Mouse (Mus musculus): ENCODE measurements around the gene Banf1. TPM values are rescaled to one million over a fixed set of nuclear protein-coding genes. Genes with fewer than 3 reads are reported as not detected.
"Not testable (repeated sequence)": the region's sequence is repeated elsewhere in the genome, so short reads cannot be mapped to it uniquely, and the experiment has no call there.

Gene Banf1
- total RNA-seq (2021) = 10 to 100 TPM; 80.7 to 87.6 TPM
- long read RNA-seq, transcript Banf1-201 (3 exons, 1,261 nt) = major isoform, 41 of 91 reads
- long read RNA-seq, partial matches to known transcripts = 47 of 91 reads
- long read RNA-seq, other reads (novel, unspliced or antisense) = 0 of 91 reads

- no peak for DNase-seq (ENCODE audit: low spot score in 2 of 2)
These were observed at the start of gene Banf1 for GRCm38 (mm10) chr19:5367053-5367359. Gene Banf1 (minus strand): TSS chr19:5367168.

DNA sequence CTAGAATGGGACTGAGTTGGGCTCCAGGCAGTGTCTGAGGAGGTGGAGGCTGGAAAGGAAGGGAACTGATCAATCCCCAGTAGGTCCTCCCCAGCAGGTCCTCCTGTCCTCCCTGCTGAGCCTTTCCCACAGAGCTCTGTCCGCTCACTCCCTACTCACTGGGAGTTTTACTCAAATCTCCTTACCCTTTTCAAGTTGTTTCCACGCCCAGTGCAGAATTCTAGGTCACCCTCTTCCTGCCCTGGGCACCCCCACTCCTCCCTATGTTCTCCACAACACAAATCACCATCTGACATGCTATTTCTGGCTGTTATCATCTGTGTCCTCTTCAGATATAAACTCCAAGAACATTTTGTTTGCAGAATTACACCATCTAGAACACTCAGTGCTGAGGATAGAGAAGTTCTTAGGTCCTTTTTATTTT, 47.6 kb upstream of the Banf1 start:
- DNase-seq (ENCODE audit: low spot score in 2 of 2) = peak in 1 of 2 experiments; percentile 55

- DNase-seq (ENCODE audit: low spot score in 2 of 2) = no peak
These were observed 46.9 kb upstream of the Banf1 start for GRCm38 (mm10) chr19:5413840-5414239.

DNA sequence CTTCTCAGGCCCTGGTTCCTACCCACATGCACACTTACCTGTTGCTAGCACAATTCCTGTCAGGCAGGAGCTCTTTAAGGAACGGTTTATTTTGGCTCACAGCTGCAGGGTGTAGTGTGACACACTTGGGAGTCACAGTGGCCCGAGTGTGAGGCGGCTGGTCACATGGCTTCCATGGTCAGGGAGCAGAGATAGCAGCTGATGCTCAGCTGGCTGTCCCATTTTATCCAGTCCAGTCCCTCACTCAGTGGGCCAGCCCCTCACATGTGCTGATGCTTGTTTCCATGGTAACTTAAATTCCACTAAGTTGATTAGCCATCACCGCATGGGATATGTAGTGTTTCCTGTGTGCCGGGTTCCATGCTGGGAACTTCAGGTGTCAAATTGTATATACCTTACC, 45.0 kb upstream of the Banf1 start:
- DNase-seq (ENCODE audit: low spot score in 2 of 2) = no peak

DNA sequence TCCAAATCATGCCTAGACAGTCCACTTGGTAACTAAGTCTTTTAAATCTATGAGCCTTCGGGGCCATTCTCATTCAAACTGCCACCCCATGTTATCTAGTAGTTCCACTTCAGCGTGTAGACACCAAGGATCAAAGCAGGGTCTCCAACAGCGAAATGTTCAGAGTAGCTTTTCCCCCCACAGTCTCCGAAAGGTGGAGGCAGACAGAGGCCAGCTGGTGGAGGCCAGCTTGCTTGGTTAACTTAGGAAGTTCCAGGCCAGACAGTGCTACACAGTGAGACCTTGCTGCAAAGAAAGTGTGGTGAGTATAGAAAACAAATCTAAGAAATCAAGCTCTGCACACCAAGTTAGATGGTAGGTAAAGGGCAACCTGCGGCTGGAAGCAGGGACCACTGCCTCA, 43.7 kb upstream of the Banf1 start:
- no peak for DNase-seq (ENCODE audit: low spot score in 2 of 2)

DNA sequence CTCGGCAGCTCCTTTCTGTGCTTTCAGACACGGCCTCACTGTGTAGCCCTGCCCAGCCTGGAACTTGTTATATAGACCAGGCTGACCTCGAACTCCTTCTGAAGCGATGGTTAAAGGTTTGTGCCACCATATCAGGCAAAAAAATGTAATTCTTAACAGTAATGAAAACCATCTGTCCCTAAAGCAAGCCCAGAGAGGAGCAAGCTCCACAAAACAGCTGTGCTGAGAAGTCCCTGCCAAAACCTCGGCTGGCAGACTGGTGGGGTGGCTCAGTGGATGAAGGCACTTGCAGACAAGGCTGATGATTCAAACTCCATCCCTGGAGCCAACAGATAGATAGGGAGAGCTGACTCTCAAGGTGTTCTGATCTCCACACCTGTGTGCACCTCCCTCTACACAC, 42.1 kb upstream of the Banf1 start:
- DNase-seq (ENCODE audit: low spot score in 2 of 2) = no peak

GRCm38 (mm10) chr19:5408057-5409001, 41.4 kb upstream of the Banf1 start:
- DNase-seq (ENCODE audit: low spot score in 2 of 2) = no peak

- DNase-seq (ENCODE audit: low spot score in 2 of 2) = peak in 1 of 2 experiments; percentile 78
These were observed 40.2 kb upstream of the Banf1 start for GRCm38 (mm10) chr19:5407133-5407532.

DNA sequence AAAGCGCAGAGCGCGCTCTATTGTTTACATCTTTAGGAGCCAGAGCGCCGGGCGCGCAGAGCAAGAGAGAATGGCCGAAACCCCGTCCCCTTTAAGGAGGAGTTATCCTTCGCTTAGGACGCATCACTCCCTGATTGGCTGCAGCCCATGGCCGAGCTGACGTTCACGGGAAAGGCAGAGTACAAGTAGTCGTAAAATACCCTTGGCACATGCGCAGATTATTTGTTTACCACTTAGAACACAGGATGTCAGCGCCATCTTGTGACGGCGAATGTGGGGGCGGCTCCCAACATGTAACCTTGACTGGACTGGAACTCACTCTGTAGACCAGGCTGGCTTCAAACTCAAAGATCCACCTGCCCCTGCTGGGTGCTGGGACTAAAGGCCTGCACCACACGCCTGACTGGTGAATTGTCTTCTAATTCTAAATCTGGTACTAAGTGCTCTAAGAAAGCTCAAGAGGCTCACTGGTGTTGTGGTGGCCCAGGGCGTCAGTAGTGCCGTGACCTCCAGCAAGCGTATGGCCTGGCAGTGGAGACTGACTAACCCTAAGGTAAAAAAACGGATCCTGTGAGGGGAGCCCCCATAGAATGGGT, 39.7 kb upstream of the Banf1 start:
- DNase-seq (ENCODE audit: low spot score in 2 of 2) = peak in 1 of 2 experiments; percentile 62

- DNase-seq (ENCODE audit: low spot score in 2 of 2) = no peak
These were observed 39.0 kb upstream of the Banf1 start for GRCm38 (mm10) chr19:5405924-5406323.

- DNase-seq (ENCODE audit: low spot score in 2 of 2) = no peak
These were observed 35.3 kb upstream of the Banf1 start, which contains the start of gene Tsga10ip for GRCm38 (mm10) chr19:5402293-5402692. Gene Tsga10ip (minus strand): TSS chr19:5402526.

DNA sequence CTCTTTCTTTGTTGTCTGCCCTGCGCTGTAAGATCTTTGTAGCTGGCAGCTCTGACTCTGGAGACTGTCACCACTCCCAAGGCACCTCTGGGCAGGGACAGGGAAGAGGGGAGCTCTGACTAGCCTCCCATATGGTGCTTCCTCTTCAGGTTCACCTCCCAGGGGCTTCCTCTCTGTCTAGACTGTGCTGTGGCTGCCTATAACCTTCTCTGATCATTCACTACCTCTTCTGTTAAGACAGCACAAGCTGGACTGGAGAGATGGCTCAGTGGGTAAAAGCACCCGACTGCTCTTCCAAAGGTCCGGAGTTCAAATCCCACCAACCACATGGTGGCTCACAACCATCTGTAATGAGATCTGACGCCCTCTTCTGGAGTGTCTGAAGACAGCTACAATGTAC, 34.1 kb upstream of the Banf1 start:
- DNase-seq (ENCODE audit: low spot score in 2 of 2) = not testable (repeated sequence)

- no peak for DNase-seq (ENCODE audit: low spot score in 2 of 2)
These were observed 28.4 kb upstream of the Banf1 start for GRCm38 (mm10) chr19:5395371-5395770.

GRCm38 (mm10) chr19:5394168-5394567, 27.2 kb upstream of the Banf1 start:
- no peak for DNase-seq (ENCODE audit: low spot score in 2 of 2)

- DNase-seq (ENCODE audit: low spot score in 2 of 2) = no peak
These were observed 25.9 kb upstream of the Banf1 start for GRCm38 (mm10) chr19:5392892-5393291.

- DNase-seq (ENCODE audit: low spot score in 2 of 2) = no peak
These were observed 23.4 kb upstream of the Banf1 start for GRCm38 (mm10) chr19:5390416-5390815.

DNA sequence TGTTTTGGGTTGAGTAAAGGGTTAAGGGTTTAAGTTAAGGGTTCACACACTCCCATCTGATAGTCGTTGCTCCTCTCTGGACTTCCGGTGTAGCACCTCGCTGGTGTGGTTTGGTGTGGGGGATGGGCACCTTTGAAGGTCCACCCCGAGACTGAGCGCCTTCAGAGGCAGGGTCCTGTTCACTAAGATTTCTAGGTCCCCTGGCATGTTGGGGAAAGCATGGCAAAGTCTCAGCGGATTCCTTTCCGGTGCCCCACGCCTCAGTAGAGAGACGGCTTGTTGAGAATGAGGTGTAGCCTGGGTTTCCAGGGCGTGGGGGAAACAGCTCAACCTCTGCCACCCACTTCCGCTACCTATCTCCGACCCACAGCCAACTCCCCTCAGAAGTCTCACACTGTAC, 22.7 kb upstream of the Banf1 start:
- DNase-seq (ENCODE audit: low spot score in 2 of 2) = no peak

- DNase-seq (ENCODE audit: low spot score in 2 of 2) = peak; percentile 95 to 98
These were observed 21.7 kb upstream of the Banf1 start, which contains the start of gene Sart1 for GRCm38 (mm10) chr19:5388588-5389242. Gene Sart1 (minus strand): TSS chr19:5388703.

- DNase-seq (ENCODE audit: low spot score in 2 of 2) = no peak
These were observed 21.1 kb upstream of the Banf1 start for GRCm38 (mm10) chr19:5388011-5388441.

- DNase-seq (ENCODE audit: low spot score in 2 of 2) = no peak
These were observed 17.7 kb upstream of the Banf1 start for GRCm38 (mm10) chr19:5384715-5385114.

- no peak for DNase-seq (ENCODE audit: low spot score in 2 of 2)
These were observed 16.4 kb upstream of the Banf1 start for GRCm38 (mm10) chr19:5383326-5383725.

GRCm38 (mm10) chr19:5377446-5377845, 10.5 kb upstream of the Banf1 start:
- DNase-seq (ENCODE audit: low spot score in 2 of 2) = peak; percentile 60 to 93
